Mouse (Mus musculus) MEL (cell line): ENCODE measurements at regions not wholly inside any gene's neighbourhood (a gene's known extent, or its start where the extent isn't known, plus 50 kb on each side); places are given as distances from the start of the nearest gene placed in this dataset.

Experiments used
- DNase-seq: peaks from one replicate; pipeline ENCODE4 v3.0.0; 2011; ENCODE audit warnings: low read depth, low spot score
- H3K27ac ChIP-seq: 2 replicates; pipeline ENCODE4 v1.5.1; 2012; ENCODE audit warnings: low read depth, mild to moderate bottlenecking, control low read depth, low read length, moderate library complexity; ENCODE audit not compliant: control insufficient read depth
- H3K27me3 ChIP-seq, 2 experiments: fragments of 150-350 bp in 1 of 2; sonication (generic) in 1 of 2; 2 replicates each; pipeline ENCODE4 v1.6.1; 2012; ENCODE audit warnings: low read length in 2 of 2, mild to moderate bottlenecking in 2 of 2, improper control_type of control experiment in 1 of 2, moderate library complexity in 1 of 2; ENCODE audit not compliant: insufficient read depth in 2 of 2, control insufficient read depth in 1 of 2
- H3K36me3 ChIP-seq, 2 experiments: 2 replicates each; pipeline ENCODE4 v1.6.1; 2012 to 2014; ENCODE audit warnings: low read length in 2 of 2, improper control_type of control experiment in 1 of 2, inconsistent platforms in 1 of 2, mild to moderate bottlenecking in 1 of 2; ENCODE audit not compliant: insufficient read depth in 2 of 2, control insufficient read depth in 1 of 2
- H3K4me1 ChIP-seq, 2 experiments: fragments of 150-350 bp in 1 of 2; sonication (generic) in 1 of 2; 2 replicates each; pipeline ENCODE4 v1.6.1; 2012; ENCODE audit warnings: low read length in 2 of 2, improper control_type of control experiment in 1 of 2, mild to moderate bottlenecking in 1 of 2; ENCODE audit not compliant: insufficient read depth in 2 of 2, control insufficient read depth in 1 of 2
- H3K4me3 ChIP-seq, 2 experiments: fragments of 150-350 bp in 1 of 2; sonication (generic) in 1 of 2; 2 replicates each; pipeline ENCODE4 v1.5.1; 2012; ENCODE audit warnings: low read depth in 2 of 2, low read length in 2 of 2, mild to moderate bottlenecking in 2 of 2, moderate library complexity in 2 of 2, control low read depth in 1 of 2, improper control_type of control experiment in 1 of 2; ENCODE audit not compliant: control insufficient read depth in 1 of 2, insufficient read depth in 1 of 2
- H3K79me2 ChIP-seq: 2 replicates; pipeline ENCODE4 v1.6.1; 2012; ENCODE audit warnings: mild to moderate bottlenecking, low read length, moderate library complexity; ENCODE audit not compliant: control insufficient read depth, poor library complexity, insufficient read depth
- H3K9ac ChIP-seq: 2 replicates; pipeline ENCODE4 v1.6.1; 2012; ENCODE audit warnings: low read depth, mild to moderate bottlenecking, control low read depth, low read length, moderate library complexity; ENCODE audit not compliant: control insufficient read depth, poor library complexity, severe bottlenecking
- H3K9me3 ChIP-seq: fragments of 150-350 bp; sonication (generic); replicated peaks from 2 replicates; pipeline ENCODE4 v1.6.1; 2012; ENCODE audit warnings: mild to moderate bottlenecking, low read length, improper control_type of control experiment, moderate library complexity; ENCODE audit not compliant: insufficient read depth
- BHLHE40 ChIP-seq: IDR thresholded peaks from 2 replicates; pipeline ENCODE4 v1.6.1; 2012; ENCODE audit warnings: low read depth, mild to moderate bottlenecking, inconsistent platforms, low read length, improper control_type of control experiment, borderline replicate concordance
- CHD1 ChIP-seq: IDR thresholded peaks from 2 replicates; pipeline ENCODE4 v1.6.1; 2012; ENCODE audit warnings: low read depth, mild to moderate bottlenecking, inconsistent platforms, low read length, improper control_type of control experiment
- CHD2 ChIP-seq: IDR thresholded peaks from 2 replicates; pipeline ENCODE4 v1.6.1; 2011; ENCODE audit warnings: low read length, improper control_type of control experiment
- E2F4 ChIP-seq: IDR thresholded peaks from 2 replicates; pipeline ENCODE4 v1.6.1; 2011; ENCODE audit warnings: low read depth, low read length, improper control_type of control experiment, borderline replicate concordance
- ELF1 ChIP-seq: IDR thresholded peaks from 2 replicates; pipeline ENCODE4 v1.6.1; 2014; ENCODE audit warnings: low read depth, mild to moderate bottlenecking, inconsistent platforms, low read length, improper control_type of control experiment, moderate library complexity
- EP300 ChIP-seq, 2 experiments: IDR thresholded peaks; 2 replicates each; pipeline ENCODE4 v1.6.1; 2011; ENCODE audit warnings: improper control_type of control experiment in 2 of 2, low read length in 2 of 2, low read depth in 1 of 2, mild to moderate bottlenecking in 1 of 2
- ETS1 ChIP-seq: IDR thresholded peaks from 2 replicates; pipeline ENCODE4 v1.6.1; 2012; ENCODE audit warnings: low read depth, mild to moderate bottlenecking, inconsistent platforms, low read length, improper control_type of control experiment, moderate library complexity
- HCFC1 ChIP-seq: IDR thresholded peaks from 2 replicates; pipeline ENCODE4 v1.6.1; 2012; ENCODE audit warnings: low read depth, mild to moderate bottlenecking, inconsistent platforms, low read length, improper control_type of control experiment, moderate library complexity
- MAX ChIP-seq: IDR thresholded peaks from 2 replicates; pipeline ENCODE4 v1.6.1; 2011; ENCODE audit warnings: low read length, improper control_type of control experiment
- MAZ ChIP-seq: IDR thresholded peaks from 2 replicates; pipeline ENCODE4 v1.6.1; 2012; ENCODE audit warnings: low read depth, mild to moderate bottlenecking, inconsistent platforms, low read length, improper control_type of control experiment
- MXI1 ChIP-seq: IDR thresholded peaks from 2 replicates; pipeline ENCODE4 v1.6.1; 2011; ENCODE audit warnings: mild to moderate bottlenecking, low read depth, low read length, improper control_type of control experiment
- NELFE ChIP-seq: IDR thresholded peaks from 2 replicates; pipeline ENCODE4 v1.6.1; 2011; ENCODE audit warnings: low read depth, low read length, improper control_type of control experiment
- NRF1 ChIP-seq: IDR thresholded peaks from 2 replicates; pipeline ENCODE4 v1.6.1; 2014; ENCODE audit warnings: low read depth, mild to moderate bottlenecking, inconsistent platforms, low read length, improper control_type of control experiment, moderate library complexity; ENCODE audit not compliant: poor library complexity, insufficient read depth, severe bottlenecking
- POLR2AphosphoS2 ChIP-seq: IDR thresholded peaks from 2 replicates; pipeline ENCODE4 v1.6.1; 2011; ENCODE audit warnings: low read length, improper control_type of control experiment
- SIN3A ChIP-seq: IDR thresholded peaks from 2 replicates; pipeline ENCODE4 v1.6.1; 2012; ENCODE audit warnings: low read length, improper control_type of control experiment, inconsistent platforms
- TBP ChIP-seq: IDR thresholded peaks from 2 replicates; pipeline ENCODE4 v1.8.0; 2011; ENCODE audit warnings: low read depth, low read length, improper control_type of control experiment
- TCF12 ChIP-seq: IDR thresholded peaks from 2 replicates; pipeline ENCODE4 v1.6.1; 2014; ENCODE audit warnings: low read depth, mild to moderate bottlenecking, inconsistent platforms, low read length, improper control_type of control experiment, moderate library complexity
- USF2 ChIP-seq, 2 experiments: IDR thresholded peaks; 2 replicates each; pipeline ENCODE4 v1.6.1; 2011 to 2012; ENCODE audit warnings: improper control_type of control experiment in 2 of 2, low read length in 2 of 2, borderline replicate concordance in 1 of 2, inconsistent platforms in 1 of 2, low read depth in 1 of 2, mild to moderate bottlenecking in 1 of 2; ENCODE audit not compliant: insufficient read depth in 1 of 2
- ZC3H11A ChIP-seq: IDR thresholded peaks from 2 replicates; pipeline ENCODE4 v1.6.1; 2012; ENCODE audit warnings: low read depth, mild to moderate bottlenecking, inconsistent platforms, low read length, improper control_type of control experiment
- ZKSCAN1 ChIP-seq: IDR thresholded peaks from 2 replicates; pipeline ENCODE4 v1.6.1; 2012; ENCODE audit warnings: low read depth, mild to moderate bottlenecking, inconsistent platforms, low read length, improper control_type of control experiment, moderate library complexity

DNA sequence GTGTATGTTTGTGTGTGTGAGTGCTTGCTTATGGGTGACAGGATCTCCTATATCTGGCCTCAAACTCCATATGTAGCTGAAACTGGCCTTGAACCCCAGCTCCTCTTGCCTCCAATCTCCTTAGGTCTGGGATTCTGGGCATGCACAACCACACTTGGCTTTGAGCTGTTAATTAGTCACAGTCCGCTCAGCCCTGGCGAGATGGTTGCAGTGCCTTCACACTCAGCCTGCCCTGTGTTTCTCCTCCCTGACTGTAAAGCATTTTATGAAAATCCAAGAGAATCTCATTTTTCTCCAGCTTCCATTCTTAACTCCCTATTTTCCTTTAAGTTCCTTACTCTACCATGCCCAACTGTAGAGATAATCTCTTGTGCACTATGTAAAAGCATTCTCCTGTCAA, 80.1 kb downstream of the Fam110c start:
- Histone ChIP-seq H3K36me3 (no peaks in the 10 kb centered on the region), H3K9ac (no peak overlapping the region), H3K9me3 (no peaks in the 10 kb centered on the region), H3K4me1 (no peaks in the 10 kb centered on the region), H3K27me3 (peaks cover 2 to 4% of the 10 kb centered on the region in 2 experiments; a peak in 2 of 4 replicates), H3K79me2 (no peaks in the 10 kb centered on the region)
- no peak for DNase-seq
- TF ChIP-seq USF2 (IDR thresholded peaks at IDR 0.05; ENCODE audit: borderline replicate concordance in 1 of 2, insufficient read depth in 1 of 2, low read depth in 1 of 2, low read length in 2 of 2) (no peak), CHD1 (no peak), ETS1 (no peak), TBP (no peak), MXI1 (no peak), ZC3H11A (no peak), ZKSCAN1 (no peak), NELFE (no peak), HCFC1 (no peak), TCF12 (no peak), EP300 (IDR thresholded peaks at IDR 0.05; ENCODE audit: low read depth in 1 of 2, low read length in 2 of 2) (no peak), E2F4 (no peak), BHLHE40 (no peak), POLR2AphosphoS2 (no peak), ELF1 (no peak), NRF1 (no peak), CHD2 (no peak)
- TF ChIP-seq, all 39 proteins: peak for 0
- H3K4me3 ChIP-seq = no peak overlapping the region
- H3K27ac ChIP-seq = no peak overlapping the region

DNA sequence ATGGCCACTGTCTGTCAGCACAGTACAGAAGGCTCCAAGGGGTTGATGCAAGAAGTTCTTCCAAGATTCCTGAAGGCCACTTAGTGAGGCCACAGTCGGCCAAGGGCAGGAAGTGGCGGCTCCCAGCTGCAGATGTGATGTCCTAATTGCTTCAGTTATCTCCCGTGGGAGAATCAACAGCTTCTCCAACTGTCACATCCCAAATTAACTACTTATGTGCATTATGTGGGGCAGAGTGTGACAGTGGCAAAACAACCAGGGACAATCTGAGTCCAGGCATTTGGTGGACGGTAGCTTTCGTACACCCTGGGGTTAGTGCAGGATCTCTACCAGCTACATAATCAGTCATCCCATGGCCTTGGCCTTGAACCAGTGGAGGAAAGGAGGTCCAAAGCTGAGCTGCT, 80.9 kb downstream of the Fam110c start:
- Histone ChIP-seq H3K27ac (no peak overlapping the region), H3K9ac (no peak overlapping the region), H3K36me3 (no peaks in the 10 kb centered on the region), H3K79me2 (no peaks in the 10 kb centered on the region), H3K4me3 (no peak overlapping the region), H3K9me3 (no peaks in the 10 kb centered on the region), H3K4me1 (no peaks in the 10 kb centered on the region), H3K27me3 (peaks cover 2 to 4% of the 10 kb centered on the region in 2 experiments; a peak in 2 of 4 replicates)
- DNase-seq = no peak
- TF ChIP-seq MAX (no peak), MAZ (no peak), E2F4 (no peak), BHLHE40 (no peak), SIN3A (no peak)
